Mouse (Mus musculus) embryonic facial prominence, embryonic 11.5 days (tissue): ENCODE results near the gene Styk1. TPM values are rescaled to one million over a fixed set of nuclear protein-coding genes. Genes with fewer than 3 reads are reported as not detected.

Source experiments
- ATAC-seq: fragments of 200-750 bp; cut with Nextera tagmentation; replicated peaks from 2 replicates; pipeline ENCODE4 v1.8.0; 2017; ENCODE audit warnings: low read depth; ENCODE audit not compliant: insufficient number of reproducible peaks, low FRiP score, low TSS enrichment
- DNase-seq: peaks from one replicate; pipeline ENCODE4 v3.0.0-alpha.2; 2015; ENCODE audit warnings: low spot score
- H3K27ac ChIP-seq: fragments of 300-500 bp; sonication (generic); replicated peaks from 2 replicates; pipeline ENCODE4 v1.5.1; 2014; ENCODE audit warnings: mild to moderate bottlenecking, low read depth, low read length, control low read depth
- H3K27me3 ChIP-seq: fragments of 300-500 bp; sonication (generic); 2 replicates; pipeline ENCODE4 v1.6.1; 2014; ENCODE audit warnings: mild to moderate bottlenecking, low read length, moderate library complexity, mixed read lengths; ENCODE audit not compliant: control insufficient read depth, insufficient read depth
- H3K36me3 ChIP-seq: fragments of 300-500 bp; sonication (generic); replicated peaks from 2 replicates; pipeline ENCODE4 v1.6.1; 2014; ENCODE audit warnings: low read depth, mild to moderate bottlenecking, low read length, moderate library complexity, mixed read lengths; ENCODE audit not compliant: control insufficient read depth, insufficient read depth
- H3K4me1 ChIP-seq: fragments of 300-500 bp; sonication (generic); 2 replicates; pipeline ENCODE4 v1.6.1; 2014; ENCODE audit warnings: low read length, mixed read lengths; ENCODE audit not compliant: control insufficient read depth, insufficient read depth
- H3K4me2 ChIP-seq: fragments of 300-500 bp; sonication (generic); 2 replicates; pipeline ENCODE4 v1.6.1; 2014; ENCODE audit warnings: low read depth, mild to moderate bottlenecking, control low read depth, low read length, moderate library complexity
- H3K4me3 ChIP-seq: fragments of 300-500 bp; sonication (generic); 2 replicates; pipeline ENCODE4 v1.5.1; 2014; ENCODE audit warnings: low read depth, low read length, control low read depth
- H3K9ac ChIP-seq: fragments of 300-500 bp; sonication (generic); replicated peaks from 2 replicates; pipeline ENCODE4 v1.6.1; 2014; ENCODE audit warnings: mild to moderate bottlenecking, control low read depth, low read length
- H3K9me3 ChIP-seq: fragments of 300-500 bp; sonication (generic); replicated peaks from 2 replicates; pipeline ENCODE4 v1.6.1; 2016; ENCODE audit warnings: mild to moderate bottlenecking, low read length, inconsistent platforms, mixed read lengths; ENCODE audit not compliant: control insufficient read depth
- WGBS: fragments of 180-500 bp; shearing (Covaris S2); extraction: QIAGEN DNeasy Blood & Tissue Kit; methylation state at CpG from one replicate; pipeline ENCODE4 v1.1.7; 2014; 5-methylcytosine and 5-hydroxymethylcytosine counted together
- polyA plus RNA-seq: library from polyadenylated mRNA; unstranded; fragments of >200 nt; fragmentation: Nextera tagmentation; extraction: Ambion mirVana; gene quantifications from 2 replicates; pipeline ENCODE4 v1.2.1, GENCODE M21; 2014

Gene Styk1
- polyA plus RNA-seq: 0.50 and 1.4 TPM in 2 replicates

DNA sequence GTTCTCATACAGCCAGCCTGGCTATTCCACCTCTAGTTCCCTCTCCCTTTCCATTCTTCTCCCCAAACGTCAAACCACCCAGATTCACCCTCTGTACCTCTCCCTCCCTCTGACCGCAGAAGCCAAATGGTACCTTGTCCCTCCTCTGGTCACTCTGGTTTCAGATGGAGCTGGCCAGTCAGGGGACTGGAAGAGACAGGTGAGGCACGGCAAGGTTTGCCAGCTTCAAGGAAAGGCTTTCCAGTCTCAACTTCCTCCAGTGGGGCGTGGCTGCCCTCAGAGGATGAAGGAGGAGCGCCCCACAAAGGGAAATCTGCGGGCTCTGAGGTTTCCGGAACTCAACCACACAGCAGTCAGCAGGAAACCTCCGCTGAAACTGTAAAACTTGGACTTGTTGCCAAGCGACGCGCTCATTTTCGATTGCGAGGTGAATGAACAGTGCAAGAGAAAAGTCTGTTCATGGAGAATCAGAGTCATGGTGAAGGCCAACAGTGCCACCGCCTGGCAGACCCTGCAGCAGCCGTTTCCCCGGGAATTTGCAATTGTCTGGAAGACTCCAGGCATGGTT, at the start of gene Styk1:
Gene Styk1, minus strand, starts transcription at position 246 of the 568 bp plus-strand sequence.
- ATAC-seq (peak; percentile 86), DNase-seq (peak; percentile 86)
- 3% methylated on average over 16 of the region's 16 CpGs for WGBS
- H3K9ac ChIP-seq: peak within 1 kb of the TSS; percentile 28; the same call in 1 of the 2 replicates
- H3K4me3 ChIP-seq: peak within 1 kb of the TSS; percentile 29
- no peaks in the 10 kb centered on the region for H3K36me3 ChIP-seq
- H3K27ac ChIP-seq: no peak within 1 kb of the TSS
- H3K9me3 ChIP-seq: no peaks in the 10 kb centered on the region
- peak within 1 kb of the TSS; percentile 56 for H3K4me2 ChIP-seq
- H3K27me3 ChIP-seq: no peaks in the 10 kb centered on the region
- H3K4me1 ChIP-seq: no peaks in the 10 kb centered on the region

GRCm38 (mm10) chr6:131403036-131403435, 49.6 kb upstream of the Styk1 start:
- 77% methylated on average over 2 of the region's 2 CpGs for WGBS
- ATAC-seq (no peak), DNase-seq (no peak)
- no peak overlapping the region for H3K4me3 ChIP-seq
- no peaks in the 10 kb centered on the region for H3K9me3 ChIP-seq
- H3K27ac ChIP-seq: no peak overlapping the region
- no peak overlapping the region for H3K4me2 ChIP-seq
- no peaks in the 10 kb centered on the region for H3K36me3 ChIP-seq
- H3K9ac ChIP-seq: no peak overlapping the region
- H3K27me3 ChIP-seq: no peaks in the 10 kb centered on the region
- H3K4me1 ChIP-seq: no peaks in the 10 kb centered on the region

GRCm38 (mm10) chr6:131402606-131403005, 49.2 kb upstream of the Styk1 start:
- Histone ChIP-seq H3K4me2 (no peak overlapping the region), H3K27me3 (no peaks in the 10 kb centered on the region), H3K9me3 (no peaks in the 10 kb centered on the region), H3K9ac (no peak overlapping the region), H3K4me3 (no peak overlapping the region), H3K27ac (no peak overlapping the region), H3K4me1 (no peaks in the 10 kb centered on the region), H3K36me3 (no peaks in the 10 kb centered on the region)
- DNase-seq (no peak), ATAC-seq (no peak)

- H3K36me3 ChIP-seq: no peaks in the 10 kb centered on the region
- no peak overlapping the region for H3K9ac ChIP-seq
- no peak overlapping the region for H3K4me3 ChIP-seq
- no peak for DNase-seq
- H3K4me2 ChIP-seq: no peak overlapping the region
- no peaks in the 10 kb centered on the region for H3K9me3 ChIP-seq
- ATAC-seq: no peak
- H3K27ac ChIP-seq: no peak overlapping the region
- H3K27me3 ChIP-seq: no peaks in the 10 kb centered on the region
- no peaks in the 10 kb centered on the region for H3K4me1 ChIP-seq
- 88% methylated on average over 2 of the region's 2 CpGs for WGBS
These were observed 47.9 kb upstream of the Styk1 start for GRCm38 (mm10) chr6:131401259-131401658.

DNA sequence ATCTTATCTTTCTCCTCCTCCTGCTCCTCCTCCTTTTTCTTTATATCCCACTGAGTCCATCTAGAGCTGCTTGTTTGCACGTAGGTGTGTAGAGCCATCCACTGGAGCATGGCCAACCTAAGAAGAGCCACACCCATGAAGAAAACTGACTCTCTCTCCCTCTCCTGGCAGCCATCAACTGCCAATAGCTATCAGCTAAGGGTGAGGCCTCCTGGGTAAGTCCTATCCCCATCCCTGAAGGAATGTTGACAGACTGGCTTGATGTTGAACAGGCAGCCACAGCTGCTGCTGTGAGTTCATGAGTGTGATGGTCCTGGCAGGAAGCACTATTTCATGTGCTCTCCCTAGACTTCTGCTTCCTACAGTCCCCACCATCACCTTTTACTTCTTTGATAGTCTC, 43.3 kb upstream of the Styk1 start:
- Histone ChIP-seq H3K27ac (no peak overlapping the region), H3K36me3 (no peaks in the 10 kb centered on the region), H3K4me3 (no peak overlapping the region), H3K4me1 (no peaks in the 10 kb centered on the region), H3K27me3 (no peaks in the 10 kb centered on the region), H3K9me3 (no peaks in the 10 kb centered on the region), H3K9ac (no peak overlapping the region), H3K4me2 (no peak overlapping the region)
- no peak for ATAC-seq
- WGBS: 57% methylated on average over 1 of the region's 1 CpGs
- DNase-seq: no peak

DNA sequence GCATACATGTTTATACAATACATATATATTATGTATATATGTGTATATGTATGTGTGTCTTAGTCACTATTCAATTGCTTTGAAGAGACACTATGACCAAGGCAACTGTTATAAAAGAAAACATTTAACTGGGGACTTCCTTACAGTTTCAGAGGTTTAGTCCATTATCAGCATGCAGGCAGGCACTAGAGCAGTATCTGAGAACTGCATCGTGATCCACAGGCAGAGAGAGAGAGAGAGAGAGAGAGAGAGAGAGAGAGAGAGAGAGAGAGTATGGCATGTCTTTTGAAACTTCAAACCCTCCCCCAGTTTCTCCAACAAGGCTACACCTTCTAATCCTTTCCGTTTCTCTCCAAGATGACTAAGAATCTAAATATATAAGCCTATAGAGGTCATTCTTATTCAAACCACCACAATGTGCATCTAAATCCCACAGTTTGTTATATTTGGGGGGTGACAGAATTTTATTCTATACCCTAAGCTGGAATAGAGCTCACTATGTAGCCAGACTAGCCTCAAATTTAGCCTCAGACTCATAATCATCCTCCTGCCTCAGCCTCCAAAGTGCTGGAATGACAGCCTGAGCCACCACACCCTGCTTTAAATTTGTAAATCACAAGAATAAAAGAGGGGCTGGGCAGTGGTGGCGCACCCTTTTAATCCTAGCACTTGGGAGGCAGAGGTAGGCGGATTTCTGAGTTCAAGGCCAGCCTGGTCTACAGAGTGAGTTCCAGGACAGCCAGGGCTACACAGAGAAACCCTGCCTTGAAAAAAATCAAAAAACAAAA, 40.7 kb upstream of the Styk1 start:
- no peak overlapping the region for H3K9ac ChIP-seq
- H3K4me3 ChIP-seq: no peak overlapping the region
- DNase-seq (no peak), ATAC-seq (no peak)
- WGBS: 82% methylated on average over 4 of the region's 4 CpGs
- no peak overlapping the region for H3K4me2 ChIP-seq
- no peaks in the 10 kb centered on the region for H3K9me3 ChIP-seq
- H3K27me3 ChIP-seq: no peaks in the 10 kb centered on the region
- H3K27ac ChIP-seq: no peak overlapping the region
- H3K4me1 ChIP-seq: no peaks in the 10 kb centered on the region
- no peaks in the 10 kb centered on the region for H3K36me3 ChIP-seq

DNA sequence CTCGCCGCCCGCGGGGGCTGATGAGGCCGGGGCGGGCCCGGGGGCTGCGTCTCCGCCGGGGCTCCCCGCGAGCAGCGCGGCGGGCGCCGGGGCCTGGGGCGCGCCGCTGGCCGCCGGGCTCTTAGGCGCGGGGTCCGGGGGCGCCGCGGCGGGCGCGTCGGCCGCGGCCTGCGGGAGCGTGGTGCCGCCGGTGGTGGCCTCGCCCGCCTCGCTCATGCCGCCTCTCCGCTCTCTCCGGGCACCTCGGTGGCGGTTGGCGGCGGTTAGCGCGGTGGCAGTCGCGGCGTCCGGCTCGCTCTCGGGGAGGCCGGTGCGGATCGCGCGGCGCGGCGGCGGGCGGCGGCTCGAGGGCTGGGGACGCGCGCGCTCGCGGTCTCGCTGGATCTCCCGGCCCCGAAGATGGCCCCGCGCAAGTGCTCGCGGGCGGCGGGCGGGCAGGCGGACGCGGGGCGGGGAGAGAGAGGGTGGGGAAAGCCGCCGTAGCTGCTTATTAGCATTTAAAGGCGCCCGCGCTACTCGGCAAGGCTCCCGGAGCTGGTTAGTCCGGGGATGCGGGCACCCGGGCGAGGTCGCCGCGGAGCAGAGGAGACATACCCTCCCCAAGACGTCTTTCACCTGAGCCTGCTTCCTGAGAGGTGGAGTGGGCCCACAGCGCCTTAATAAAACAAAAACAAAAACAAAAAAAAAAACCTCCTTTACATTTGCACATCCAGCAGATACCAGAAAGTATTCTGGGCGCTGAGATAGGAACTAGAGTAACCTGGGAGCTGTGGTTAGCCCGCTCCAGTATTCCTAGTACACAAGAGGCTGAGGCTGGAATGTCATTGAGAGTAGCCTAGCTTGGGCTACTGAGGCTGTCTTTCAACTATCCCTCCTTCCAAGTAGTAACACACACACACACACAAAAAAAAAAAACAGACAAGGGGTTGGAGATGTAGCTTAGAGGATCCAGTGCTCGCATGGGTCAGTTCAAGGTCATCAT, 34.9 kb upstream of the Styk1 start, which contains the start of gene Ybx3:
Gene Ybx3, minus strand, starts transcription at position 437 of the 982 bp plus-strand sequence.
- WGBS: under 1% methylated on average over 84 of the region's 107 CpGs
- ATAC-seq: peak; percentile 88
- H3K9ac ChIP-seq: peak within 1 kb of the TSS; percentile 87
- DNase-seq: peak; percentile 84
- peak within 1 kb of the TSS; percentile 60 for H3K27ac ChIP-seq
- no peaks in the 10 kb centered on the region for H3K4me1 ChIP-seq
- no peaks in the 10 kb centered on the region for H3K9me3 ChIP-seq
- H3K4me2 ChIP-seq: peak within 1 kb of the TSS; percentile 88
- no peaks in the 10 kb centered on the region for H3K27me3 ChIP-seq
- no peaks in the 10 kb centered on the region for H3K36me3 ChIP-seq
- peak within 1 kb of the TSS; percentile 78 for H3K4me3 ChIP-seq
